Mouse (Mus musculus) thymus, postnatal 0 days (tissue): ENCODE data around the gene Rpl23a. TPM values are rescaled to one million over a fixed set of nuclear protein-coding genes. Genes with fewer than 3 reads are reported as not detected.

ENCODE experiments used
- DNase-seq: peaks from one replicate; pipeline ENCODE4 v3.0.0-alpha.2; 2015; ENCODE audit warnings: low spot score
- polyA plus RNA-seq: library from polyadenylated mRNA; unstranded; fragments of >200 nt; fragmentation: Nextera tagmentation; extraction: Ambion mirVana; gene quantifications from 2 replicates; pipeline ENCODE4 v1.2.1, GENCODE M21; 2015

Gene Rpl23a
- polyA plus RNA-seq, 1 experiment from 2014 or later: 1,919 TPM

- DNase-seq: no peak
Observed at GRCm38 (mm10) chr11:78167257-78167959, 16.0 kb downstream of the Rpl23a start.

- DNase-seq: no peak
Observed at GRCm38 (mm10) chr11:78166640-78167039, 16.7 kb downstream of the Rpl23a start.

DNA sequence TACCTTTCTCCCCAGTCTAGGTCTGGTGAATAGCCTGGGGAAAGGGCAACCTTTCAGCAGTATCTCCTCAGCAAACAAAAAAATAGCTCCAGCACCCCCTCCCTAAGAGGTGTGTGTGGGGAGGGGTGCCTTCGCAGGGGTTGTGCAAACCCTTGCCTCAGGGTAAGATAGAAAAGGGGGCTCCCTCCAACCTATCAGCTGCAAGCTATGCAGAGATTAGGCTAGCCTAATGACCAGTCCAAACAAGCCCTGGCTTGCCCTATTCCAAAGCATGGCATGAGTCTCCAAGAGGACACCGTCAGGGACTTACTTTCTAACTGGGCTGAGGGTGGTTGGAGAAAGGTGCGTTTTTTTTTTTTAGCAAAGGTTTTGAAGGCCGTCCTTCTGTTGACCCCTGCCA is 17.2 kb downstream of the Rpl23a start:
- no peak for DNase-seq

- DNase-seq: no peak
Observed at GRCm38 (mm10) chr11:78165761-78166109, 17.6 kb downstream of the Rpl23a start.

GRCm38 (mm10) chr11:78164924-78165760 is 18.2 kb downstream of the Rpl23a start, which contains the start of gene Traf4:
Gene Traf4, minus strand, starts transcription at chr11:78165589.
- DNase-seq: peak; percentile 88

DNA sequence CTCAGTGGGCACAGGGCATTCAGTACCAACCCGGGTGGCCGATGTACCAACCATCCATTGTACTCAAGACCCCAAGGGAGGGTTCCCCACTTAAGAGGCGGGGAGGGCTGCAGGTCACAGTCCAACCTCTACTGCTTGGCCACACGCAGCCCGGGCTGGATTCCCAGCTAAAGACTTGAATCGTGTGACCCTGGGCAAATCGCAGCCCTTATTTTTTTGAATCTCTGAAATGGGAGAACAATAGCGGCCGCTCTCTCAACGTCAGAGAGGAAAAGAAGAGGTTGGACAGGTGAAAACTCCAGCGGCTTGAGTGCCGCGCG is 18.8 kb downstream of the Rpl23a start:
- DNase-seq: no peak

- DNase-seq: peak; percentile 79
Observed at GRCm38 (mm10) chr11:78163681-78164603, 19.4 kb downstream of the Rpl23a start.

- DNase-seq: peak; percentile 39
Observed at GRCm38 (mm10) chr11:78163045-78163444, 20.3 kb downstream of the Rpl23a start.

GRCm38 (mm10) chr11:78162504-78162903 is 20.9 kb downstream of the Rpl23a start:
- no peak for DNase-seq

- no peak for DNase-seq
Observed at GRCm38 (mm10) chr11:78161968-78162367, 21.4 kb downstream of the Rpl23a start.

DNA sequence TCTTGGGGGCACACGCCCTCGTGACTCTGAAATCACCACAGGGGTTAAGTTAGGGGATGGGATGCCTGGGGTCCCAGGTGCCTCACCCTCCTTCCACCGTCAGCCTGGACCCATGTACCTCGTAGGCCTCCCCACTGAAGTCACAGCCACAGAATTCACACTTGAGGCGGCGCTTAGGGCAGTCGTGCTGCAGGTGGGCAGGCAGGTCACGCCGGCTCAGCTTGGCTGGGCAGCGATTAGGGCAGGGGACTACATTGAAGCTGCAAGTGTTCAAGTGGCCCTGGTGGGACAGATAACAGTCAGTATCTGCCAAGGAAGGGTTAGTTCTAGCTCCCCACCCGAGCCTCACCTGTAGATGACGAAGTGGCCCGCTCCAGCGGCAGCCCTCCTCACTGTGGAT is 22.2 kb downstream of the Rpl23a start:
- no peak for DNase-seq

GRCm38 (mm10) chr11:78160675-78161074 is 22.7 kb downstream of the Rpl23a start:
- DNase-seq: no peak

- no peak for DNase-seq
Observed at GRCm38 (mm10) chr11:78160171-78160570, 23.2 kb downstream of the Rpl23a start.

DNA sequence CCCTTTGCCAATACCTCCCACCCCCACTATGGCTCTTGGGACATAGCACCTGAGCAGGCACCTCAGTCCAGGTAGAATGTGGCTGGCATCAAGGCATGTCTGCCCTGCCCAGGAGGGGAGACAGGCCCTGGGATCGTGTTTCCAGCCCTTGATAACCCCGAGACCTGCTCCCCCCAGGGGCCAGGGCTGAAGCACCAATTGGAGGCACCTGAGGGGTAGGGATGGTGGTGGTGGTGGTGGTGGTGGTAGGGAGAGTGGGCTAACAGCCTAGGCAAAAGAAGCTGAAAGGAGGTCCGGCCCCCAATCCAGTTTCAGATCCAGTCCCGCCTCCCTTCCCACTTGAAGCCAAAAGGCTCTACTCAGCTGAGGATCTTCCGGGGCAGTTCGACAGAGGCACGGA is 23.8 kb downstream of the Rpl23a start:
- DNase-seq: no peak

DNA sequence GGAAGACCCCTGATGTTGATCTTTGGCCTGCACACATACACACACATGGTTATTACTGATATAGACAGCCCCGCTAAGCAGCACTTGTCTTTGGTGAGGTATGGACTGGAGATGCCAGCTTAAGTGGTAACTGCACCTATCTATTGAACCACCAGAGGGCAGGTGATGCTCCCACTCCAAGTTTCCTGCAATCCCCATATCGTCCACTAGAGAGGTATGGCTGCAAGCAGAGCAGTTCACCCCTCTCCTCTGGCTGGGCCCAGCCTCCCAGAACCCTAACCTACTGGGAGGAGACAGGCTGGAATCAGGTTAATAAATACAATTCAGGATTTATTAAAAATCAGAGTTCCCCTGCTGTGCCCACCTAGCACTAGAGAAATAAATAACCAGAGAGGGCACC is 24.3 kb downstream of the Rpl23a start:
- DNase-seq: peak; percentile 87

- DNase-seq: no peak
Observed at GRCm38 (mm10) chr11:78156156-78156699, 27.2 kb downstream of the Rpl23a start.

- DNase-seq: no peak
Observed at GRCm38 (mm10) chr11:78155674-78156073, 27.7 kb downstream of the Rpl23a start.

DNA sequence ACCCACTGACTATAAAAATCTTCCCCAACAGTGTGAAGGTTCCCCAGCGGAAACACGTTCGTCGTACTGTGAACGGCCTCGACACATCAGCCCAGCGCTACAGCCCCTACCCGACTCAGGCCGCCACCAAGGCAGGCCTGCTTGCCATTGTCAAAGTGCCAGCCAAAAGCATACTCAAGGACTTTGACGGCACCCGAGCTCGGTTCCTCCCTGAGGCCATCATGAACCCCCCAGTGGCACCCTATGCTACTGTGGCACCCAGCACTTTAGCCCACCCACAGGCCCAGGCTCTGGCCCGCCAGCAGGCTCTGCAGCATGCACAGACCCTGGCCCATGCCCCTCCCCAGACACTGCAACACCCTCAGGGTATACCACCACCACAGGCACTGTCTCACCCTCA is 29.6 kb downstream of the Rpl23a start:
- DNase-seq: no peak

DNA sequence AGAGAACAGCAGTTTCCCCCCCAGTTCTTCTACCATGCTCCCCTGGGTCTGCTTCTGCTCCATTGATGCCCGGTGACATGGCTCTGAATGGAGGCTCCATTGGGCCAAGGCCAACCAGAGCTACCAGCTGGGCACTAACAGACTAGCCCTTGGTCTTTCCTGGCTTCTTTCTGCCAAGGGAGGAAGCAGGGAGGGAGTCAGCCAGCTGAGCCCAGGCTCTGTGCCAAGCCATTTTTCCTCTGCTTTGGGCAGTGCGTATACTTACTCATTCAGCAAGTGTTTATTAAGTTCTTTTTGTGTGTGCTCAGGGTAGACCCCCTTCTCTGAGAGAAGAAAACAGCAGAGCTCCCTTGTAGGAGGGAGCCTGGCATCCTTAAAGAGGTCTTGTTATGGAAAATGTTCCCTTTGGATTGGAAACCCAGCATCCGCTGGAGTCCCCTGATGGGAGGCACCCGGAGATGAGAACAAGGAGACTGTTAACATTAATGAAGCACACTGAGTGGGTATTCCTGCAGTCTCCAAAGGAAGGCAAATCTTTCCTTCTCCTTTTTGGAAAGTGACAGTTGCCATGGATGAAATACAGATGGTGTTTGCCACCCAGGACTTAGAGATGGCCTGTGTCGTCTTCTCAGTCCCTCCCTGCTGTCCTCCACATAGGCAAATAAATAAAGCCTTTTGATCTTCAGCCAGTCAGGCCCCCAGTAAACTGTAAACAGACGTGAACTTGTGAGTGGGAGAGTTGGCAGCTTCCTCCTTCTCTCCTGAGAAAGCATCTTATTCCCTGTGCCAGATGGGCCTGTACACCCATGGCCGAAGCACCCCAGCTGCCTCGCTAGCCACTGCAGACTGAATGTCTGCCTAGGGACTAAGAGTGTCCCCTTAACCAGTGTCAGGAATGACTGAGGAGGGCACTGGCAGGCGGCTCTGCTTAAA is 30.8 kb downstream of the Rpl23a start:
- DNase-seq: no peak

DNA sequence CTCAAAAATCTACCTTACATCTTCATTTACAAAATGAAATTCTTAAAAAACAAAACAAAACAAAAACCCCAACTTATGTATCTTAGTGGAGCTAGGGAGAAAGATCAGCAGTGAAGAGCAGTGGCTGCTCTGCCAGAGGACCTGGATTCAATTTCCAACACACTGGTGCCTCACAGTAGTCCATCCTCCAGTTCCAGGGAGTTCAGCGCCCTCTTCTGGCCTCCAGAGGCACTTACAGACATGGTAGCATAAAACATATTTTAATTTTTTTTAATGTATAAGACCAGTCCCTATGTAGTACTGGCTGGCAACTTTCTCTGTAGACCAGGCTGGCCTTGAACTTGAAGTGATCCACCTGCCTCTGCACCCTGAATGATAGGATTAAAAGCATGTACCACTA is 32.2 kb downstream of the Rpl23a start:
- no peak for DNase-seq
